Mouse (Mus musculus) neural tube, embryonic 15.5 days (tissue): Measurements from ENCODE around the gene Gm42742. TPM values are rescaled to one million over a fixed set of nuclear protein-coding genes. Genes with fewer than 3 reads are reported as not detected.

Source experiments
- microRNA-seq: library from miRNA; unstranded; fragments of <30 nt; microRNA quantifications from one replicate; pipeline ENCODE4, GENCODE M21; 2017
- polyA plus RNA-seq: library from polyadenylated mRNA; unstranded; fragments of >200 nt; fragmentation: Nextera tagmentation; extraction: Ambion mirVana; gene quantifications from 2 replicates; pipeline ENCODE4 v1.2.1, GENCODE M21; 2015

Gene Gm42742
- polyA plus RNA-seq, 1 experiment from 2014 or later = 18.8 TPM

Small RNAs within 50 kb of the gene (microRNA-seq; reads per million reads assigned to microRNA genes)
- not detected for gene Gm44343

Other genes with a start within 250 kb of the Gm42742 start
- gene Ypel3, start 244.1 kb downstream of the Gm42742 start, polyA plus RNA-seq = 187 and 207 TPM in 2 replicates
- 0.34 and 0.35 TPM in 2 replicates for gene Tbx6, start 239.6 kb downstream of the Gm42742 start, polyA plus RNA-seq
- 154 and 188 TPM in 2 replicates for gene Ppp4c, start 228.6 kb downstream of the Gm42742 start, polyA plus RNA-seq
- gene Fam57b, start 223.4 kb downstream of the Gm42742 start, polyA plus RNA-seq = 48.2 and 54.4 TPM in 2 replicates
- not detected in 2 replicates for gene 4930451I11Rik, start 189.5 kb downstream of the Gm42742 start, polyA plus RNA-seq
- 36.2 and 39.3 TPM in 2 replicates for gene Doc2a, start 173.7 kb downstream of the Gm42742 start, polyA plus RNA-seq
- gene Hirip3, start 159.1 kb downstream of the Gm42742 start, polyA plus RNA-seq = 20.3 and 28.6 TPM in 2 replicates
- 89.4 and 90.5 TPM in 2 replicates for gene Ino80e, start 158.7 kb downstream of the Gm42742 start, polyA plus RNA-seq
- gene Taok2, start 136.4 kb downstream of the Gm42742 start, polyA plus RNA-seq = 52.4 and 55.2 TPM in 2 replicates
- 30.9 and 31.1 TPM in 2 replicates for gene Tmem219, start 98.2 kb downstream of the Gm42742 start, polyA plus RNA-seq
- 102 and 121 TPM in 2 replicates for gene Kctd13, start 92.2 kb downstream of the Gm42742 start, polyA plus RNA-seq
- gene Asphd1, start 71.5 kb downstream of the Gm42742 start, polyA plus RNA-seq = 8.9 and 11.7 TPM in 2 replicates
- gene Sez6l2, start 70.5 kb downstream of the Gm42742 start, polyA plus RNA-seq = 51.6 and 56.9 TPM in 2 replicates
- 139 and 145 TPM in 2 replicates for gene Cdipt, start 45.2 kb downstream of the Gm42742 start, polyA plus RNA-seq
- 0.82 and 1.0 TPM in 2 replicates for gene Cdiptos, start 45.0 kb downstream of the Gm42742 start, polyA plus RNA-seq
- 5.2 and 11.6 TPM in 2 replicates for gene Mvp, start 6.5 kb downstream of the Gm42742 start, polyA plus RNA-seq
- 0.79 and 1.2 TPM in 2 replicates for gene Pagr1b, start 4.6 kb downstream of the Gm42742 start, polyA plus RNA-seq
- 52.5 and 80.1 TPM in 2 replicates for gene Pagr1a, start 3.7 kb downstream of the Gm42742 start, polyA plus RNA-seq
- 69.9 and 72.5 TPM in 2 replicates for gene Prrt2, start 114 bp upstream of the Gm42742 start, polyA plus RNA-seq
- gene Maz, start 5.9 kb upstream of the Gm42742 start, polyA plus RNA-seq = 78.1 and 82.6 TPM in 2 replicates
- 20.0 and 40.9 TPM in 2 replicates for gene Kif22, start 21.4 kb upstream of the Gm42742 start, polyA plus RNA-seq
- gene Zg16, start 66.2 kb upstream of the Gm42742 start, polyA plus RNA-seq = not detected in 2 replicates
- 2.4 and 8.6 TPM in 2 replicates for gene AI467606, start 70.3 kb upstream of the Gm42742 start, polyA plus RNA-seq
- gene Qprt, start 101.1 kb upstream of the Gm42742 start, polyA plus RNA-seq = 0.75 and 1.1 TPM in 2 replicates
- 0.08 and 2.8 TPM in 2 replicates for gene Spn, start 116.7 kb upstream of the Gm42742 start, polyA plus RNA-seq
- 64.2 and 65.8 TPM in 2 replicates for gene Cd2bp2, start 175.0 kb upstream of the Gm42742 start, polyA plus RNA-seq
- gene Tbc1d10b, start 187.4 kb upstream of the Gm42742 start, polyA plus RNA-seq = 30.0 and 35.6 TPM in 2 replicates
- gene Mylpf, start 187.8 kb upstream of the Gm42742 start, polyA plus RNA-seq = 42.1 and 72.2 TPM in 2 replicates
- 47.5 and 48.8 TPM in 2 replicates for gene Zfp553, start 212.0 kb upstream of the Gm42742 start, polyA plus RNA-seq
- gene Sept1, start 212.0 kb upstream of the Gm42742 start, polyA plus RNA-seq = 15.8 and 40.6 TPM in 2 replicates
- gene Zfp771, start 223.2 kb upstream of the Gm42742 start, polyA plus RNA-seq = 72.3 and 83.5 TPM in 2 replicates
- gene Dctpp1, start 239.6 kb upstream of the Gm42742 start, polyA plus RNA-seq = 128 and 136 TPM in 2 replicates